ENCODE assay signal across 13 mouse cellular contexts in the genomic region with DNA sequence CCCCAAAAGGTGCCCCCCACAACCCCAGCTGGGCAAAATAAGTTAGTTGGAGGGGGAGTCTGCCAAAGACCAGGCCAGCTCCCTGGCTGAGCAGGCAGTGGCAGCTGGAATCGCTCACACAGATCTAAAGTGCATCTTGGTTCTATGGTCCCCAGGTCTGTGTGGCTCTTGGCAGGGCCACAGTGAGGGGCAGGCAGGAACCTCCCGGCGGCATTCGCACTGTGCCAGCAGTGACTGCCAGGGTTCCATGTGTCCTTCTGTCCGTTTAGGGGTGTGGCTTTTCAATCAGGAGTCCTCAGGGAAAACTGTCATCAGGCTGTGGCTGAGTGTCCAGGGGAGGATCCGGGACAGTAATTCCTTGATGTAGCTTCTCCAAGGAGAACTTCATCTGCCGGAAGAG. TPM values are rescaled to one million over a fixed set of nuclear protein-coding genes. Genes with fewer than 3 reads are reported as not detected.
"Had no signal": no experiment of that assay in that cellular context is flagged by ENCODE, and none has a peak within 500 bp of the region (broad histone marks: within the 10 kb centered on the region; RNA-seq: fewer than 3 reads in every experiment).

No protein-coding gene starts in this region.

- H3K9me3 ChIP-seq: midbrain, embryonic 10.5 days; midbrain, embryonic 12.5 days; neural tube, embryonic 13.5 days; neural tube, embryonic 15.5 days; stomach, embryonic 15.5 days had no signal

- H3K4me3 ChIP-seq: midbrain, embryonic 10.5 days; midbrain, embryonic 12.5 days; myocyte; neural tube, embryonic 13.5 days; neural tube, embryonic 15.5 days; stomach, embryonic 15.5 days had no signal

- H3K27ac ChIP-seq: midbrain, embryonic 10.5 days; midbrain, embryonic 12.5 days; neural tube, embryonic 13.5 days; neural tube, embryonic 15.5 days; stomach, embryonic 15.5 days; stomach, postnatal 0 days had no signal

- H3K9ac ChIP-seq: lung, embryonic 14.5 days; midbrain, embryonic 12.5 days; neural tube, embryonic 13.5 days; neural tube, embryonic 15.5 days; stomach, embryonic 15.5 days had no signal

- DNase-seq: right cerebral cortex, postnatal 14 days had no signal

- H3K4me2 ChIP-seq: lung, embryonic 14.5 days; midbrain, embryonic 12.5 days; neural tube, embryonic 13.5 days; neural tube, embryonic 15.5 days; stomach, embryonic 15.5 days had no signal

RNA-seq across cellular contexts. Expression of a gene that starts 3.4 kb away (rescaled TPM):
- total RNA-seq: megakaryocyte-erythroid progenitor cell, adult 5-6 weeks had no signal

RNA-seq across cellular contexts. Expression of a gene that starts 15.1 kb away (rescaled TPM):
- polyA plus RNA-seq: myocyte had no signal

RNA-seq across cellular contexts. Expression of a gene that starts 53.7 kb away (rescaled TPM):
- total RNA-seq: megakaryocyte, adult 5-6 weeks; megakaryocyte-erythroid progenitor cell, adult 5-6 weeks had no signal
- polyA plus RNA-seq: midbrain, embryonic 14.5 days; midbrain, embryonic 16.5 days had no signal
